Mouse (Mus musculus): ENCODE measurements around the gene Rbm44. TPM values are rescaled to one million over a fixed set of nuclear protein-coding genes. Genes with fewer than 3 reads are reported as not detected.
A peak's percentile ranks its signal among the peaks of the same experiment; 100 is the strongest.

Rbm44 gene
- polyA plus RNA-seq, 1 experiment: 0.19 TPM

GRCm38 (mm10) chr1:91112606-91113005, 32.3 kb upstream of the Rbm44 start:
- TF ChIP-seq CTCF (IDR thresholded peaks at IDR 0.05; ENCODE audit: borderline replicate concordance, extremely low read depth, insufficient read depth, insufficient read length) (no peak), POLR2A (IDR thresholded peaks at IDR 0.05; ENCODE audit: borderline replicate concordance, extremely low read depth, insufficient read depth, insufficient read length, poor library complexity, severe bottlenecking) (no peak)
- no peak for DNase-seq (ENCODE audit: low read depth)

GRCm38 (mm10) chr1:91122121-91122520, 22.8 kb upstream of the Rbm44 start:
- no peak for TF ChIP-seq POLR2A (IDR thresholded peaks at IDR 0.05; ENCODE audit: borderline replicate concordance, extremely low read depth, insufficient read depth, insufficient read length, poor library complexity, severe bottlenecking)
- no peak for TF ChIP-seq CTCF (IDR thresholded peaks at IDR 0.05; ENCODE audit: borderline replicate concordance, extremely low read depth, insufficient read depth, insufficient read length)
- no peak for DNase-seq (ENCODE audit: low read depth)

- no peak for DNase-seq (ENCODE audit: low read depth)
- no peak for TF ChIP-seq POLR2A (IDR thresholded peaks at IDR 0.05; ENCODE audit: borderline replicate concordance, extremely low read depth, insufficient read depth, insufficient read length, poor library complexity, severe bottlenecking)
Measured at GRCm38 (mm10) chr1:91123004-91123403, 21.9 kb upstream of the Rbm44 start.

- no peak for TF ChIP-seq POLR2A (IDR thresholded peaks at IDR 0.05; ENCODE audit: borderline replicate concordance, extremely low read depth, insufficient read depth, insufficient read length, poor library complexity, severe bottlenecking)
- no peak for TF ChIP-seq CTCF (IDR thresholded peaks at IDR 0.05; ENCODE audit: borderline replicate concordance, extremely low read depth, insufficient read depth, insufficient read length)
- no peak for DNase-seq (ENCODE audit: low read depth)
Measured at GRCm38 (mm10) chr1:91123466-91123865, 21.4 kb upstream of the Rbm44 start.

GRCm38 (mm10) chr1:91128849-91129248, 16.0 kb upstream of the Rbm44 start:
- TF ChIP-seq CTCF (IDR thresholded peaks at IDR 0.05; ENCODE audit: borderline replicate concordance, extremely low read depth, insufficient read depth, insufficient read length): no peak
- TF ChIP-seq POLR2A (IDR thresholded peaks at IDR 0.05; ENCODE audit: borderline replicate concordance, extremely low read depth, insufficient read depth, insufficient read length, poor library complexity, severe bottlenecking): no peak

GRCm38 (mm10) chr1:91137036-91137435, 7.9 kb upstream of the Rbm44 start:
- TF ChIP-seq POLR2A (IDR thresholded peaks at IDR 0.05; ENCODE audit: borderline replicate concordance, extremely low read depth, insufficient read depth, insufficient read length, poor library complexity, severe bottlenecking) (no peak), CTCF (IDR thresholded peaks at IDR 0.05; ENCODE audit: borderline replicate concordance, extremely low read depth, insufficient read depth, insufficient read length) (no peak)

More at GRCm38 (mm10) chr1:91128849-91129248, 16.0 kb upstream of the Rbm44 start:
- DNase-seq (ENCODE audit: low read depth): no peak

GRCm38 (mm10) chr1:91151509-91151908, 6.6 kb downstream of the Rbm44 start:
- TF ChIP-seq CTCF (IDR thresholded peaks at IDR 0.05; ENCODE audit: borderline replicate concordance, extremely low read depth, insufficient read depth, insufficient read length) (no peak), POLR2A (IDR thresholded peaks at IDR 0.05; ENCODE audit: borderline replicate concordance, extremely low read depth, insufficient read depth, insufficient read length, poor library complexity, severe bottlenecking) (no peak)
- DNase-seq (ENCODE audit: low read depth): no peak

More at GRCm38 (mm10) chr1:91137036-91137435, 7.9 kb upstream of the Rbm44 start:
- DNase-seq (ENCODE audit: low read depth): no peak

GRCm38 (mm10) chr1:91166798-91167197, 21.9 kb downstream of the Rbm44 start:
- no peak for TF ChIP-seq POLR2A (IDR thresholded peaks at IDR 0.05; ENCODE audit: borderline replicate concordance, extremely low read depth, insufficient read depth, insufficient read length, poor library complexity, severe bottlenecking)
- no peak for DNase-seq (ENCODE audit: low read depth)

GRCm38 (mm10) chr1:91169157-91169556, 24.3 kb downstream of the Rbm44 start:
- TF ChIP-seq POLR2A (IDR thresholded peaks at IDR 0.05; ENCODE audit: borderline replicate concordance, extremely low read depth, insufficient read depth, insufficient read length, poor library complexity, severe bottlenecking): no peak
- TF ChIP-seq CTCF (IDR thresholded peaks at IDR 0.05; ENCODE audit: borderline replicate concordance, extremely low read depth, insufficient read depth, insufficient read length): no peak
- DNase-seq (ENCODE audit: low read depth): no peak

- TF ChIP-seq CTCF (IDR thresholded peaks at IDR 0.05; ENCODE audit: borderline replicate concordance, extremely low read depth, insufficient read depth, insufficient read length): no peak
- no peak for TF ChIP-seq POLR2A (IDR thresholded peaks at IDR 0.05; ENCODE audit: borderline replicate concordance, extremely low read depth, insufficient read depth, insufficient read length, poor library complexity, severe bottlenecking)
Measured at GRCm38 (mm10) chr1:91174796-91175195, 29.9 kb downstream of the Rbm44 start.

GRCm38 (mm10) chr1:91176026-91176425, 31.1 kb downstream of the Rbm44 start:
- TF ChIP-seq POLR2A (IDR thresholded peaks at IDR 0.05; ENCODE audit: borderline replicate concordance, extremely low read depth, insufficient read depth, insufficient read length, poor library complexity, severe bottlenecking) (no peak), CTCF (IDR thresholded peaks at IDR 0.05; ENCODE audit: borderline replicate concordance, extremely low read depth, insufficient read depth, insufficient read length) (no peak)
- DNase-seq (ENCODE audit: low read depth): no peak

More at GRCm38 (mm10) chr1:91174796-91175195, 29.9 kb downstream of the Rbm44 start:
- DNase-seq (ENCODE audit: low read depth): no peak

- TF ChIP-seq CTCF (IDR thresholded peaks at IDR 0.05; ENCODE audit: borderline replicate concordance, extremely low read depth, insufficient read depth, insufficient read length) (no peak), POLR2A (IDR thresholded peaks at IDR 0.05; ENCODE audit: borderline replicate concordance, extremely low read depth, insufficient read depth, insufficient read length, poor library complexity, severe bottlenecking) (no peak)
- no peak for DNase-seq (ENCODE audit: low read depth)
Measured at GRCm38 (mm10) chr1:91176871-91177270, 32.0 kb downstream of the Rbm44 start.

- TF ChIP-seq POLR2A (IDR thresholded peaks at IDR 0.05; ENCODE audit: borderline replicate concordance, extremely low read depth, insufficient read depth, insufficient read length, poor library complexity, severe bottlenecking): no peak
- TF ChIP-seq CTCF (IDR thresholded peaks at IDR 0.05; ENCODE audit: borderline replicate concordance, extremely low read depth, insufficient read depth, insufficient read length): peak; percentile 72
- peak; percentile 76 for DNase-seq (ENCODE audit: low read depth)
Measured at GRCm38 (mm10) chr1:91179086-91179485, 34.2 kb downstream of the Rbm44 start.
